Mouse (Mus musculus) kidney, postnatal 4 days (tissue): ENCODE measurements at regions not wholly inside any gene's neighbourhood (a gene's known extent, or its start where the extent isn't known, plus 50 kb on each side); places are given as distances from the start of the nearest gene placed in this dataset.

Source experiments
- DNase-seq, 2 experiments: peaks; one replicate each; pipeline ENCODE4 v3.0.0; 2021; ENCODE audit warnings: mixed read lengths in 2 of 2

DNA sequence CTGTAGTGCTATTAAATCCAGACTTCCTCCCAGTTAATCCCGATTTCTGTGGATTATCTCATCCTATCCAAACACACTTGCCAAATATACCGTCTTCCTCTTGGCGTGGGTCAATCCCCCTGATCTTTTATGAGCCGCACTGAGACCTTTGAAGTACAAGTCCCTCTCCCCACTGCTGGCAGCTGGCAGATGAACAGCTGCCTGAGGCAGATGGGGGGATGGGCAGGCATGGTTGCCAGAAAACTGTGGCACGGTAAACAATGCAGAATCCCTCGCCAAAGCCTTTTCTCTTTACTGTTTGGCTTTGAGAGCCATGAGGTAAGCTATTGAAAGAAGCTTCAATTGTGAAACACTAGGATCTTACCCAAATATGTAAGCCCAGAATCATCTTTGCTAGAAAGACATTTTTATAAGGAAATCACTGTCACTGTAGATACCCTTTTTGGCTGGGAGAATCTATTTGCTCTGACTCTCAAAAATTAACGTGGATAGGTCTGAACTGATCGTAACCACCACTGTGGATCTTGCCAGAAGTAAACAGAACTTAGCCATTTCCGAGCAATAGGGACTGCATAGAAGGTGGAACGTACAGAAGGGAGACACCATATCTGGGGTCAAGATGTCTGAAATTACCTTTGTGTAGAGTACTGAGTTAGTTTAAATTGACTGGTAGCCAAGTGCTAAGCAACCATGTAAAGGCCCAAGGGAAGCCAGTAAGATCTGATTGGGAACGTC lies 221.5 kb downstream of the Ahr start:
- DNase-seq, result peak; percentile 34 to 45

GRCm38 (mm10) chr12:35308537-35308936 lies 226.3 kb downstream of the Ahr start:
- no peak for DNase-seq

DNA sequence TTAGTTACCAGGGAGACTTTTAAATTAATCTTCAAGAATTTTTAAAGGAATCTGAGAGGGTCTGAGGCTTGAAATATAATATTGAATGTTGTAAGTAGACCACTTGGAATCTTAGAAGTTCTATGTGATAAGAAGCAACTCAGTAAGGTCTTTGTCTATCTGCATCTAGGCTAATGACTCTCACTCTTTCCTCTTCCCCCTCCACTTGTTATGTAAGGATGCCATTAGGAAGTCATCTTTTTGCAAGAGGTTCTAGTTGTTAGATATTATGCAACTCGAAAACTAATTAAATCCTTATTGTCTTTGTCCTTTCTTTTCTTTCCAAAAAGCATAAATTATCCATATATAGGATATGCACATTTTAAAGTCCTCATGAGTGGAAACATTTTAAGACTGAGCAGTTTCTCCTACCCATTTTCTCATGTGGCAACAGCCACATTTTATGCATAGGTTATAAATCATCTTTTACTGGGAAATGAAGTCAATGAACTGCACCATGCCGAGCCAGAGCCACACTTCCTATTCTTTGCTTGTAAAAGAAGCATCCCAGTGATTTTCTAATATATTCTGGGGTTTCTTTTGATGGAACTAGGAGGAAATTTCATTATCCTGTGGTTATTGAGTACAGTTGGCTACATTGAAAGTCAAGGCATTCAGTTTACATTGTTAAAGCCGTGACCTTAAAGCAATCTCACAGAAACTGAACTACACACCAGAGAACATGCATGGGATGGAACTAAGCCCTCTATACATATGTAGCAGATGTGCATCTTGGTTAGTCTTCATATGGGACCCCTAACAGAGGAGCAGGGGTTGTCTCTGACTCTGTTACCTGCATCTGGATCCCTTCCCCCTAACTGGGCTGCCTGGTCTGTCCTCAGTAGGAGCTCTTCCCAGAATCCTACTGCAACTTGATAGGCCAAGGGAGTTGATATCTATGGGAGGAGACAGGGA lies 230.8 kb downstream of the Ahr start:
- no peak for DNase-seq

GRCm38 (mm10) chr12:35303188-35303587 lies 231.7 kb downstream of the Ahr start:
- no peak for DNase-seq

DNA sequence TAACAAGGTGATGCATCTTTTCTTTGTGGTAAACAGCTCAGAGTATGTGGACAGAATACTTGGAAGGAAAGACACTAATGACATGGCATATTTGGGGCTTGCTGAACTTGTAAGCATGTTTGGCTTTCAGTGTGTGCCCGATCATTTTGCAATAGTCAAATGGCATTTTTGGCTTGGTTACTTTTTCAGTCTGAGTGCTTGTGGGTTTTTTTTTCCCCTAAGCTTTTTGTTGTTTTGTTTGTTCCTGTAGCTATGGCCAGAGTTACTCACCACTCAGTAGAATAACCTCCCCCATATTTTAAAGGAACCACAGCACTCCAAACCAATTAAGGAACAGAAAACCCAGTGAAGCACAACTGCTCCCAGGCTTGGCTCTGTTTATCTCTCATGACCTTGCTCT lies 240.2 kb downstream of the Ahr start:
- DNase-seq, result no peak

DNA sequence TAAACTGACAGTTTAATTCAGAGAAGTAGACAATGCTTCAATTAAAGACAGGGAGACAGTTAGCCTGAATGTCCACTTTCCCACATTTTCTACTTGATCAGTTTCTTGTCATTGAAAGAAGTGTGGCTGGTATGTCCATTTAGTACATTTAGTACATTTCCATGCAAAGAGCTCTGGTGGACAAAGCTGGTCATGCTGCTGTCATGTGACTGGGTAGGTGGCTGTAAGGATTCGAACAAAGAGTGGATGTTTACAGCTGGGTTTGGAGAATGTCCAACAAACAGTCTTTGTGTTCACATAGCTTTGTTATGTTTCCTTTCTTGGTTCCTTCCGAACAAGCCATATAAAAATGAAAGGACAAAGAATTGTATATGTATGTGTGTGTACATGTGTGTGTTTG lies 241.3 kb downstream of the Ahr start:
- DNase-seq, result no peak

- DNase-seq, result no peak
These were observed 242.9 kb downstream of the Ahr start for GRCm38 (mm10) chr12:35291941-35292341.

GRCm38 (mm10) chr12:35287974-35288373 lies 241.0 kb downstream of the Snx13 start:
- no peak for DNase-seq

- no peak for DNase-seq
These were observed 240.6 kb downstream of the Snx13 start for GRCm38 (mm10) chr12:35287570-35287969.

DNA sequence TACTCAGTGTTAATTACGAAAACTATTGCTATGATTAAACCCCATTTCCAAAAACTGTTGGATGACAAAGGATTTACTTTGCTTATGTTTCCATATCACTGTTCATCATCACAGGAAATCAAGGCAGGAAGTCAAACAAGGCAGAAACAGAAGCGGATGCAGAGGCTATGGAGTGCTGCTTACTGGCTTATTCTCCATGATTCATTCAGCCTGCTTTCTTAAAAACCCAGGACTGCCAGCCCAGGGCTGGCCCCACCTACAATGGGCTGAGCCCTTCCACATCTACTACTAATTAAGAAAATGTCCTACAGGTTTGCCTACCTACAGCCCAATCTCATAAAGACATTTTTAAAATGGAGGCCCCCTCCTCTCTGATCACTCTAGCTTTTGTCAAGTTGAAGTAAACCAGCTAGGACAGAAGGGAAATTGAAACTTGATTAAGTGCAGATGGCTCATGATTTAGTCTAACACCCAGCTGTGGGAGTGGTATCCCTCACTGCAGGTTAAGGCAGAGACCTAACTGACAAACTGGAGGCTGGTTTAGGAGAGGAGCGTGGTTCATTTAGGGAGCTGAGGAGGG lies 240.1 kb downstream of the Snx13 start:
- DNase-seq, result no peak

GRCm38 (mm10) chr12:35284345-35284744 lies 237.4 kb downstream of the Snx13 start:
- no peak for DNase-seq

- no peak for DNase-seq
These were observed 236.9 kb downstream of the Snx13 start for GRCm38 (mm10) chr12:35283925-35284324.

- no peak for DNase-seq
These were observed 236.4 kb downstream of the Snx13 start for GRCm38 (mm10) chr12:35283407-35283806.

DNA sequence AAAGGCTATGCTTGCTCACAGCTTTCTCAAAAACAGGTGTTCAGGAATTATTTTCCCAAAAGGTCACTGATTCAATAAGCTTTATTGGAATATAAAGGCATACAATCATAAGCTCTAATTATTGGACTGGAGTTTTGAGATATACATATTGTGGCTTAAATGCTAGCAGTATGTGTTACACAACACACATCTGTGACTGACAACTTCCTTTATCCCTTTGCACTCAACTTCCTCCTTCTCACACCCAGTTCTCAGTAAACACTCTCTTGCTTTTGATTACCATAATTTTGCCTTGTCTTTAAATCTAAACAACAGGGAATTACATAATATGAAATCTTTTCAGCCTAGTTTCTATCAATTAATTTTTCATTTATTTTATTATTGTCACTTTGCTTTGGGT lies 222.5 kb downstream of the Snx13 start:
- no peak for DNase-seq

- DNase-seq, result no peak
These were observed 221.0 kb downstream of the Snx13 start for GRCm38 (mm10) chr12:35268006-35268405.

GRCm38 (mm10) chr12:35267023-35267654 lies 220.2 kb downstream of the Snx13 start:
- no peak for DNase-seq

- no peak for DNase-seq
These were observed 212.8 kb downstream of the Snx13 start for GRCm38 (mm10) chr12:35259781-35260180.

DNA sequence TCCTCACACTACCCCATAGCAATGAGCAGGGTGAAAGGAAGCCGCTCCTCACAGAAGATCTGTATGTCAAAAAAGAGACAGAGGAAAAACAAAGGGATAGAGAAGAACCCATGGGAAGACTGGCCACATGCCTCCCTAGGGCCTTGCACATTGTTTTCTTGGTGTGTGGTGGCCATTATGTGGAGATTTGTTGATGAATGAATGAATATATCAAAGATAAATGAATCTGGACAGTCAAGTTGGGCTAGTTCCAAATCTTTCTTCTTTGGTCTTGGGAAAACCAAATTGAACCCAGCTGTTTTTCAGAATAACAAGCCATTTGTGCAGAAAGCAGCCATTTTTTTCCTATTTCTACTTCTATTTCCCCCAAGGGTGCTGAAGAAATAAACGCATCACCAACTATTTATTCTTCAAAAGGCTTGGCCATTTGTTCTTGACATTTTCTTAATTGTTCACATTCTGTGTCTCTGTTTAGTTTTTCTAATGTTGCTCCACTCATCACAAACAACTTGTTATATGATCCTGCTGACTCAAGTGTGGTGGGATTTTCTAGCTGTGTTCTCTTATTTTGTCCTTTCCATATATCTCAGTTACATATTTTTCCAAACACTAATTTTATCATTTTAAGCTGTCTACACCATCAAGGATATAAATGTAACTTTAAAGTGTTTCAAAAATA lies 208.9 kb downstream of the Snx13 start:
- peak; percentile 11 to 39 for DNase-seq

GRCm38 (mm10) chr12:35248476-35248875 lies 201.5 kb downstream of the Snx13 start:
- no peak for DNase-seq

GRCm38 (mm10) chr12:35246226-35247014 lies 199.4 kb downstream of the Snx13 start:
- no peak for DNase-seq

- DNase-seq, result no peak
These were observed 185.3 kb downstream of the Snx13 start for GRCm38 (mm10) chr12:35232322-35232673.
